Mouse (Mus musculus): Measurements from ENCODE around the gene Il17ra.

Il17ra gene

DNA sequence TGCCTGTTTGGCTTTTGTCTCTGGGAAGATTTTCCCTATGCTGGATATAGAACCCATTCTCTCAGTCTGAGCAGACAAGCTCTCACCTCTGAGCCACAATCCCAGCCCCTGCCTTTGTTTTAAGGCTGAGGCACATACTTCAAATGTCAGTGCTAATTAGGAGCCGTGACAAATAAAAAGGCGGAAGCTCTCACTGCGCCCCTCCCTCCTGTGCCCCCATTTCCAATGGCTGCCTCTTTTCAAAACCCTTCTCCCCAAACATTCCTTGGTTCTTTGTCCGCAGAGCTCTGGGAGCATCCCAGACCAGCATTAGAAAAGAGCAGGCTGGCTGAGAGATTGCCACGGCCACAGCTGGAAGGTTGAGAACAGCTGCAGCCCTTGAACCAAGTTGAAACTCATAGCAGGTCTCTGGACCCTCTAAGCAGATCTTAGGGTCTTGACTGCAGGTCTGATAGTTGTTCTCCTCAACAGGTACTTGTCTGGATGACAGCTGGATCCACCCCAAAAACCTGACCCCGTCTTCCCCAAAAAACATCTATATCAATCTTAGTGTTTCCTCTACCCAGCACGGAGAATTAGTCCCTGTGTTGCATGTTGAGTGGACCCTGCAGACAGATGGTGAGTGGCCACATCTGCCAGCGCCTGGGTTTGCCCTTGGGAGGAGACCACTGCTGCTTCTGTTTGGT is 9.6 kb downstream of the Il17ra start:
- no peak for DNase-seq

GRCm38 (mm10) chr6:120473427-120473826 is 10.4 kb downstream of the Il17ra start:
- DNase-seq: peak; percentile 98

- DNase-seq: no peak
Measured at GRCm38 (mm10) chr6:120475288-120475687, 12.2 kb downstream of the Il17ra start.

DNA sequence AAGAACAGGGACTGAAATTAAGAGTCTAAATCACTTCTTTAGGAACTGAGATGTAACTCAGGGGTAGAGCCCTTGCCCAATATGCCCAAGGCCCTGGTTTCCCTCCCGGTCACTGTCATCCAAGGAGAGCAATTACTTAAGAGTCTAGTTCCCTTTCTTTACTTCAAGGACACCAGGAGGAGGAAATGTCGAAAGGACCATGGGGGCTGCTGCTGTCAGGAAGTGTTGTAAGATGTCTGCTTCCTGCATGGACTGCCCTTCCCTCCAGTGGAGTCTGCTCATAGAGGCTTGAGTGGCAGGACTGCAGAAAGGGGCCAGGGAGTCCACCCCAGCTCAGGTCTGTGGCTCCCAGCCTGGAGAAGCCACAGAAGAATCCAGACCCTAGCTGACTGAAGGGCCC is 16.3 kb downstream of the Il17ra start:
- DNase-seq: peak; percentile 97

DNA sequence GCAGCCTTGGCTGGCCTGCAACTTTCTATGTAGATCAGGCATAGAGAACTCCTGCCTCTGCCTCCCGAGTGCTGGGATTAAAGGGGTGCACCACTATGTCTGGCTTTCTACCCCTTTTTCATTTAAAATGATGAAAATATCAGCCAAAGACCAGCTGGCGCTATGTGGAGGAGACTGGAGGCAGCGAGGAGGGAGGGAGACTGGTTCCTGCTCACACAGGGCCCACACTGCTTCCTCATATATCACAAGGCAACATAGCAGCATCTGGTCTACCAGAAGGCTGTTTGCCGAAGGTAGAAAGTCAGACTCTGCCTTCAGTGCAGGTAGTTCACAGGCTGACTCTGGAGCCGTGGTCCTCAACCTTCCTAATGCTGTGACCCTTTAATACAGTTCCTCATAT is 17.3 kb downstream of the Il17ra start:
- no peak for DNase-seq

- no peak for DNase-seq
Measured at GRCm38 (mm10) chr6:120481538-120481937, 18.5 kb downstream of the Il17ra start.

GRCm38 (mm10) chr6:120482021-120482420 is 19.0 kb downstream of the Il17ra start:
- DNase-seq: peak; percentile 91

- DNase-seq: peak; percentile 92
Measured at GRCm38 (mm10) chr6:120482756-120483155, 19.7 kb downstream of the Il17ra start.

GRCm38 (mm10) chr6:120483211-120483626 is 20.2 kb downstream of the Il17ra start:
- peak; percentile 91 for DNase-seq

DNA sequence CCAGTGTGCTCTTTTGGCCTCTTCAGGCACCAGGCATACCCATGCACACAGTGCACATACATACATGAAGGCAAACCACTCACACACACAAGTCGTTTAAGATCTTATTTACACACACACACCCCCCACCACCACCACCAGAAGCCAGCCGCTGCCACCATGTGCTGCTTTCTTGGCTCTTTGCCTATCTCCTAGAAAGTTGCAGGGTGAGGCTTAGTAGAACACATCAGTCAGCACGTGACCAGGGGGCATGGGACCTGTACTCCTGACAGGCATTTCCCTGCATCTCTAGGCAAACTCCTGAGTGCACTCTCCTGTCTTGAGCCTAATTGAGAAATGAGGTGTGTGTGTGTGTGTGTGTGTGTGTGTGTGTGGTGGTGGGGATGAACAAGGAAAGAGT is 22.0 kb downstream of the Il17ra start:
- no peak for DNase-seq

DNA sequence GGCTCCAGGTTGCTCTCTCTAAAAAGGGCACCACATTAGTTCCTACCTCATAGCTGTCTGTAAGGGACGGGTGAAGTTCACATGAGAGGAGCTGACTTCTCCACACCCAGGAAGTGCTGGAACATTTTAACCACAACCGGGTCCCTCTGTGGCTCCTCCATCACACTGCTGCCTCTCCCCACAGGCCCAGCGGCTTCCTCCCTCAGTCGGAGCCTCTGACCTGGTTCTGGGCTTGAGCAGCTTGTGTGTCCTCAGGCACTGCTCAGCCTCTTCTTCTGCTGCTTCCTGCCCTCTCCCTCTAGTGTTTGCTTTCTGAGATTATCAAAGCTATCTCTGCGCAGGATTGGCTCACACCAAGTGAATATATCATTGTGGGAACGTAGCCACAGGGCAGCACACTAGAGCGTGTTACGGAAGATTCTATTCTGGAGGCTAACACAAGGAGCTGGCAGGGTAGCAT is 23.0 kb downstream of the Il17ra start:
- no peak for DNase-seq

DNA sequence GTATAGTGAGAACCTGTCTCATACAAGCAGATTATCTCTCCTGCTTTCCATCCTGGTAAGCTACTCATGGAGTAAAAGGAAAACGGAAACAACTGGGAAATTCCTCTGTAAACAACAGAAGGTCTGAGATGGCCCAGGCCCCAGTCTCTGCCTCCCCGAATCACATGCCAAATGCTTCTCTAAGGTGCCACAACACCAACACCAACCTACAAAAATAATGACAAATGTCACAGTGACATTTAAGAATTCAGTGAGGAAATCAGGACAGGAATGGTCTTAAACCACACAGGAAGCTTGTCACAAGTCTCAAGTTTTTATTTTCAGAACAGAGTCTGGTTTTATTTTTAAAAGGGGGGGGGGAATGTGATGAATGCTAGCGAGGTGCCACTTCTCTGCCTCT is 25.6 kb downstream of the Il17ra start:
- DNase-seq: no peak

DNA sequence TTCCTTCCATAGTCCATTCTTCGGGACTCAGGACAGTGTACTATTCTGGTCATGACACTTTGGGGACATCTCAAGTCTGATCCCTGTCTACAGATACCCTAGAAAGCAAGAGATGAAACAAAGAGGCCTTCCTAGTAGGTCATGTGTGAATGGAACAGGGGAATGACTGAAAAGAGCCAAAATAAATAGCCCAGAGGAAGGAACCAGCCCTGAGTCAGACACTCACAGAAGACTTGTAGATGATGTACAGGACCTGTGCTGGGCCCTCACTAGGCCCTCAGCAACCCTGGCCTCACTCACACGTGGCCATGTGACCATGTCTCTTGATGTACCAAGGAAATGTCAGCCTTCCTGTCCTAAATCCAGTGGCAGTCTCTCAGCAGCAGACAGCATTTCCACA is 26.4 kb downstream of the Il17ra start:
- DNase-seq: no peak

GRCm38 (mm10) chr6:120491064-120491463 is 28.0 kb downstream of the Il17ra start:
- DNase-seq: no peak

GRCm38 (mm10) chr6:120491862-120492498 is 28.9 kb downstream of the Il17ra start:
- no peak for DNase-seq

DNA sequence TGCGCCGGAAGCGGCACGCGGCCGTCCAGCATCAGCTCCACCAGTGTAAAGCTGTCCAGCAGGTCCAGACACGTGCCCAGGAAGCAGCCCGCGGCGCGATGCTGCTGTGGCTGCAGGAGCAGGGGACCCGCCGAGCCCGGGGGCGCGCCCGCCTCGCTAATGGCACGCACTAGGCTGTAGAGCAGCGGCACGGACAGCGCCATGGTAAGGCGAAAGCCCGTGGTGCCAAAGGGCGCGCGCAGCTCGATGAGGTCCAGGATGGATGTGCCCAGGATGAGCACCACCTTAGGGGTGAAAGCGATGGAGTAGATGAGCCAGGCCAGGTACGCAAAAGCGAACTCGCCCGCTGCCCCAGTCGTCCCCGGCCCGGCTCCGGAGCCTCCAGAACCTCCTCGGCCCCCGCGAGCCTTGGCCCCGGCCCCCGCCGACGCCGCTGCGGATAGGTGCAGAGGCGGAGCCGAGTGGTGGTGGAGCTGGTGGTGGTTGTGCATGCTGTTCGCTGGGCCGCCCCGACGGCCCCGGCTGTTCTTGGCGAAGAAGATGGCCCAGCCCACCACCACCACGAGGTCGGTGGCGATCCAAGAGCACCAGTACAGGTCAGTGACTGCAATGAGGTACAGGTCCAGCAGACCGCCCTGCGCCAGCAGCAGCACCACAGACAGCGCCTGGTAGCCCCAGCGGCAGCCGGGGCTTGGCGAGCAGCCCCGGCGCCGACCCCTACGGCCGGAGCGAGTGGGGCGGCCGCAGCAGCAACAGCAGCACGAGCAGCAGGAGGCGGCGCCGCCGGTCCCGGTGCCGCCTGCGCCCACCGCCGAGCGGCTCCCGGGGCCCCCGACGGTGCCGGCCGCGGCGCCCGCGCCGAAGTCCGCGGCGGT is 29.7 kb downstream of the Il17ra start:
- DNase-seq: no peak

DNA sequence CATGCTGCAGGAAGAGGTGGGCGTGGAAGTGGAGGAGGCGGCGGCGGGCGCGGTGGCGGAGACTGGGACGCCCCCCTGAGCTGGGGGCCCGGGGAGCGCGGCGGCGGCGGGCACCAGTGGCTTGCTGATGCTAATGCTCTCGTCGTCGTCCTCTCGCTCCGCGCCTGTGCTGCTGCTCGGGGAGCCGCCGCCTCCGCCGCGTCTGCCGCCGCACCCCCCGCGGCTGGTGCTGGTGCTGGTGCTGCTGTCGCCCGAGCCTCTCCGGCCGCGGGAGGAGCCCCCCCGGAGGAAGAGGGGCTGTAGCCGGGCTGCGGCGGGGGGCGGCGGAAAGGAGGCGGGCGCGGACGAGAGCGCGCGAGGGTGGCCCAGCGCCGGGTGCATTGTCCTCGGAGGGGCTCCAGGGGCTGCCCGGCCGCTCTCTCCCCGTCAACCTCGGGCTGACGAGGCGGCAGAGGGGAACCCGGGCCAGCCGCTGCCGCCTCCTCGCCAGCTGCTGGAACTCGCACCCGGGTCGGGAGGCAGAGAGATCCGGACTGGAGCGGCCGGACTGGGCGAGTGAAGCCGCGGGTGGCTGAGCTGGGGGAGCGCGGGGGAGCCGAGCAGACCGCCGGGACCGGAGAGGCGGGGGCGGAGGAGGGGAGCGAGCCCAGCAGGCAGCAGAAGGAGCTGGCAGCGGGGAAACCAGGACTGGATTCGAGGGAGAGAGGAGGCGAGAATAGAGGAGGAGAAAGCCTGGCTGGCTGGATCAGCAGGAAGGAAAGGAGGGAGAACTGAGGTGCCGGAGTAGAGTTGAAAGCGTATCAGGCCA is 30.5 kb downstream of the Il17ra start, which contains the start of gene Tmem121b:
Gene Tmem121b, minus strand, starts transcription at position 434 of the 808 bp plus-strand sequence.
- DNase-seq: no peak

DNA sequence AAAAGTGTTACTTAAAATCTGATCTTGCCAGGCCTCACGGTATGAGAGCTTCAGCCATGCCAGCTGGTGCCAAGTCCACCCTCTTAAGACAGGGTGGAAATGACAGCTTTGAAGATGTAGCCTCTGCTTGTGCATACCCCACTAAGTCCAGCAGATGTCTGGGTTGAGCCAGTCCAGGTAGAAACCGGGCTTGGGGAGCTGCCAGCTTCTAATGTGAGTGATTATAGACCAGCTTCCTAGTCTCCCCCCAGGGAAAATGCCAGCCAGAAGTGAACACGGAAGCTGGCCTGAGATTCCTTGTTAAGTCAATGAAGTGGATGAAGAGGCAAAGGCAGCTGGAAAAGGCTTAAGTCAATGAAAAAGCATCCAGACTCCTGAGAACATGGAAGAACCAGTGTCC is 33.5 kb downstream of the Il17ra start:
- no peak for DNase-seq

DNA sequence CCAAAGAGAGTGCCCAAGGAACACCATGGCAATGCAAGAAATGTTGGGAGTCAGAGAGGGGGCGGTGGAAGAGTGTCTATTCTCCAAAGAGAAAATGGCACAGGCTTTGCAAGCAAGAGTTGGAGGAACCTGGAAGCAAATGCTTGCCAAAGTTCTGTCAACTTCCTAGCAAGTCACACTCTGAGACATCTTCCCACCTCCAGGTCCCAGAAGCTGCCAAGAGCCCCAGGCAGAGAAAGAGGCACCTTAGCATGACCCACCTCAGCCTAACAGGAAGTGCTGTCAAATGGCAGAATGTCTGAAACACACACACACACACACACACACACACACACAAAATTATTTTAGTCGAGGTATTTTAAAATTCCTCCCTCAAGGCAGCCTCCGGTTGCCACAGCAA is 41.0 kb downstream of the Il17ra start:
- DNase-seq: no peak

- no peak for DNase-seq
Measured at GRCm38 (mm10) chr6:120505531-120505930, 42.5 kb downstream of the Il17ra start.

- DNase-seq: no peak
Measured at GRCm38 (mm10) chr6:120508645-120509044, 45.6 kb downstream of the Il17ra start.

GRCm38 (mm10) chr6:120509975-120510374 is 46.9 kb downstream of the Il17ra start:
- no peak for DNase-seq

- DNase-seq: no peak
Measured at GRCm38 (mm10) chr6:120510425-120510824, 47.4 kb downstream of the Il17ra start.

Data from heart, adult 11 months (tissue).